Mouse (Mus musculus) heart, embryonic 15.5 days (tissue): ENCODE results near the gene Gm3159. TPM values are rescaled to one million over a fixed set of nuclear protein-coding genes. Genes with fewer than 3 reads are reported as not detected.
"Not testable (repeated sequence)": the region's sequence is repeated elsewhere in the genome, so short reads cannot be mapped to it uniquely, and the experiment has no call there.

Experiments
- ATAC-seq: fragments of 200-750 bp; cut with Nextera tagmentation; replicated peaks from 2 replicates; pipeline ENCODE4 v1.8.0; 2017; ENCODE audit warnings: low read depth, moderate TSS enrichment; ENCODE audit not compliant: insufficient number of reproducible peaks, insufficient read depth, low FRiP score
- H3K27ac ChIP-seq: fragments of 300-500 bp; sonication (generic); 2 replicates; pipeline ENCODE4 v1.5.1; 2015; ENCODE audit warnings: mild to moderate bottlenecking, inconsistent platforms
- H3K27me3 ChIP-seq: fragments of 300-500 bp; sonication (generic); 2 replicates; pipeline ENCODE4 v1.6.1; 2015; ENCODE audit warnings: inconsistent platforms
- H3K36me3 ChIP-seq: fragments of 300-500 bp; sonication (generic); 2 replicates; pipeline ENCODE4 v1.6.1; 2015; ENCODE audit warnings: mild to moderate bottlenecking, inconsistent platforms
- H3K4me1 ChIP-seq: fragments of 300-500 bp; sonication (generic); replicated peaks from 2 replicates; pipeline ENCODE4 v1.6.1; 2015; ENCODE audit warnings: inconsistent platforms
- H3K4me2 ChIP-seq: fragments of 300-500 bp; sonication (generic); 2 replicates; pipeline ENCODE4 v1.6.1; 2015; ENCODE audit warnings: inconsistent platforms, mild to moderate bottlenecking, moderate library complexity
- H3K4me3 ChIP-seq: fragments of 300-500 bp; sonication (generic); 2 replicates; pipeline ENCODE4 v1.5.1; 2015; ENCODE audit warnings: mild to moderate bottlenecking, inconsistent platforms
- H3K9ac ChIP-seq: fragments of 300-500 bp; sonication (generic); 2 replicates; pipeline ENCODE4 v1.6.1; 2015; ENCODE audit warnings: mild to moderate bottlenecking, inconsistent platforms
- H3K9me3 ChIP-seq: fragments of 300-500 bp; sonication (generic); replicated peaks from 2 replicates; pipeline ENCODE4 v1.6.1; 2016; ENCODE audit warnings: inconsistent platforms
- WGBS: fragments of 180-500 bp; shearing (Covaris S2); methylation state at CpG from one replicate; pipeline ENCODE4 v1.1.7; 2015; ENCODE audit warnings: mixed read lengths; 5-methylcytosine and 5-hydroxymethylcytosine counted together
- polyA plus RNA-seq: library from polyadenylated mRNA; unstranded; fragments of >200 nt; fragmentation: Nextera tagmentation; extraction: Ambion mirVana; gene quantifications from 2 replicates; pipeline ENCODE4 v1.2.1, GENCODE M21; 2015

Gene Gm3159
- polyA plus RNA-seq = not detected in 2 replicates

- H3K27me3 ChIP-seq, ATAC-seq, H3K4me3 ChIP-seq, H3K36me3 ChIP-seq, H3K9me3 ChIP-seq, H3K4me2 ChIP-seq, H3K27ac ChIP-seq, H3K4me1 ChIP-seq, H3K9ac ChIP-seq: not testable (repeated sequence)
- whole genome bisulfite sequencing = 64% methylated on average over 1 of the region's 3 CpGs
Observed at GRCm38 (mm10) chr14:4397226-4397625, at the start of gene Gm3159. Gene Gm3159 (plus strand): TSS chr14:4397526.

GRCm38 (mm10) chr14:4368991-4369390 is 28.3 kb upstream of the Gm3159 start:
- ATAC-seq, H3K27me3 ChIP-seq, H3K9me3 ChIP-seq, H3K36me3 ChIP-seq, H3K9ac ChIP-seq, H3K4me2 ChIP-seq, H3K4me1 ChIP-seq, H3K27ac ChIP-seq, H3K4me3 ChIP-seq: not testable (repeated sequence)
- WGBS = 80% methylated on average over 3 of the region's 3 CpGs

- not testable (repeated sequence) for H3K4me1 ChIP-seq, H3K27ac ChIP-seq, H3K27me3 ChIP-seq, H3K4me3 ChIP-seq, ATAC-seq, H3K9ac ChIP-seq, H3K36me3 ChIP-seq, H3K9me3 ChIP-seq, H3K4me2 ChIP-seq
- 62% methylated on average over 3 of the region's 3 CpGs for WGBS
Observed at GRCm38 (mm10) chr14:4369691-4370090, 27.6 kb upstream of the Gm3159 start.

GRCm38 (mm10) chr14:4377871-4378270 is 19.5 kb upstream of the Gm3159 start:
- not testable (repeated sequence) for H3K9me3 ChIP-seq, H3K4me3 ChIP-seq, H3K36me3 ChIP-seq, H3K27me3 ChIP-seq, H3K9ac ChIP-seq, H3K4me1 ChIP-seq, H3K27ac ChIP-seq, H3K4me2 ChIP-seq, ATAC-seq

GRCm38 (mm10) chr14:4385606-4386005 is 11.7 kb upstream of the Gm3159 start:
- H3K4me2 ChIP-seq, H3K4me3 ChIP-seq, H3K27me3 ChIP-seq, H3K36me3 ChIP-seq, ATAC-seq, H3K9me3 ChIP-seq, H3K9ac ChIP-seq, H3K4me1 ChIP-seq, H3K27ac ChIP-seq: not testable (repeated sequence)

GRCm38 (mm10) chr14:4392841-4393530 is 4.3 kb upstream of the Gm3159 start:
- H3K4me1 ChIP-seq, H3K9ac ChIP-seq, H3K4me2 ChIP-seq, H3K36me3 ChIP-seq, H3K27me3 ChIP-seq, H3K9me3 ChIP-seq, H3K27ac ChIP-seq, ATAC-seq, H3K4me3 ChIP-seq: not testable (repeated sequence)
- WGBS = 86% methylated on average over 4 of the region's 6 CpGs

- H3K4me2 ChIP-seq, ATAC-seq, H3K4me3 ChIP-seq, H3K36me3 ChIP-seq, H3K4me1 ChIP-seq, H3K9me3 ChIP-seq, H3K9ac ChIP-seq, H3K27ac ChIP-seq, H3K27me3 ChIP-seq: not testable (repeated sequence)
Observed at GRCm38 (mm10) chr14:4398624-4399023, 1.3 kb downstream of the Gm3159 start.

GRCm38 (mm10) chr14:4400115-4400789 is 2.9 kb downstream of the Gm3159 start:
- H3K36me3 ChIP-seq, H3K27me3 ChIP-seq, ATAC-seq, H3K9me3 ChIP-seq, H3K27ac ChIP-seq, H3K4me1 ChIP-seq, H3K9ac ChIP-seq, H3K4me3 ChIP-seq, H3K4me2 ChIP-seq: not testable (repeated sequence)
- 78% methylated on average over 5 of the region's 5 CpGs for WGBS

GRCm38 (mm10) chr14:4401245-4401644 is 3.9 kb downstream of the Gm3159 start:
- not testable (repeated sequence) for H3K9ac ChIP-seq, H3K9me3 ChIP-seq, H3K27me3 ChIP-seq, ATAC-seq, H3K4me3 ChIP-seq, H3K4me1 ChIP-seq, H3K4me2 ChIP-seq, H3K27ac ChIP-seq, H3K36me3 ChIP-seq
- 52% methylated on average over 5 of the region's 5 CpGs for whole genome bisulfite sequencing

- not testable (repeated sequence) for H3K27ac ChIP-seq, H3K4me1 ChIP-seq, H3K36me3 ChIP-seq, H3K4me2 ChIP-seq, H3K4me3 ChIP-seq, H3K27me3 ChIP-seq, ATAC-seq, H3K9me3 ChIP-seq, H3K9ac ChIP-seq
Observed at GRCm38 (mm10) chr14:4403840-4404239, 6.5 kb downstream of the Gm3159 start.

GRCm38 (mm10) chr14:4409939-4410338 is 12.6 kb downstream of the Gm3159 start:
- WGBS = 20% methylated on average over 1 of the region's 1 CpGs
- not testable (repeated sequence) for H3K4me3 ChIP-seq, H3K27ac ChIP-seq, H3K4me1 ChIP-seq, H3K9me3 ChIP-seq, ATAC-seq, H3K4me2 ChIP-seq, H3K27me3 ChIP-seq, H3K36me3 ChIP-seq, H3K9ac ChIP-seq
